In the genomic region with DNA sequence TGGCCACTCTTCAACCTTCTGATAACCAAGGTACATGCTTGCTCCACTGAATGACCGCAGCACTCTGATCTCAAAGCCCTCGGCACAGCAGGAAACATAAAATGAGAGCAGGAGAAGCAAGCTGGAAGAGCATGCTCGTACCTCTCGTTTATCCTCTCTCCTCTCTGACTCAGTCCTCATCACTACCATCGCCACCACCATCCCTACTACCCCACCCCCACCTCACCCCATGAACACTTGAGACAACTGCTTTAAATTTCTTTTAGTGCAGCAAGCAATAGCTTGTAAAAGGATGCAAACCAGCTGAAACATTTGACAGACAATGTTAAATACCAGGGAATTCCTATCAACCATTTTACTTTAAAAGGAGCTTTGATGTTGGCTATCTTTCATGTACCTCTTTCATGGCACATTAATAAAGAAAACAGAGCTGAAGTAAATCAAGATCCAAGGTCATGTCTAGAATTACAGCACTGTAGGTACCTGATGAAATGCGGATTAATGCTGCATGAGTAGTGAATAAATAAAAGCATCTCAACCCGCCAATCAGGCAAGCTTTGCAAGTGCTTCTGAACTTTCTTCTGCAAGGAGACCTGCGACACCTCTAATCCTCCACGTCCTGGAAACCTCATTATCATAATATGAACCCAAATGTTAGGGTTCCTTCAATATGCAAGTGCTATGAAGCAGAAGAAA, we compare ENCODE assay signal across 20 mouse cellular contexts. TPM values are rescaled to one million over a fixed set of nuclear protein-coding genes. Genes with fewer than 3 reads are reported as not detected.
DNase-seq lines count a peak whose midpoint lies in the region; ATAC-seq and TF ChIP-seq lines count a peak whose summit lies in the region.
"Had no signal": no experiment of that assay in that cellular context is flagged by ENCODE, and none has a peak within 500 bp of the region (broad histone marks: within the 10 kb centered on the region; RNA-seq: fewer than 3 reads in every experiment).

No protein-coding gene starts in this region.

- no peak overlapping the region for H3K4me3 ChIP-seq in forebrain, embryonic 11.5 days (ENCODE audit: low read depth, low read length)
- H3K4me3 ChIP-seq in forebrain, embryonic 16.5 days (replicated peaks; ENCODE audit: low read length) = no peak overlapping the region
- no peak overlapping the region for H3K4me3 ChIP-seq in kidney, embryonic 15.5 days (replicated peaks)
- no peak overlapping the region for H3K4me3 ChIP-seq in embryonic facial prominence, embryonic 12.5 days
- H3K4me3 ChIP-seq in liver, embryonic 12.5 days = no peak overlapping the region
- H3K4me3 ChIP-seq: heart, adult 2 months; heart, embryonic 15.5 days; hindbrain, embryonic 13.5 days; intestine, embryonic 15.5 days had no signal

- H3K9ac ChIP-seq in forebrain, embryonic 11.5 days (ENCODE audit: low read length) = no peak overlapping the region
- no peak overlapping the region for H3K9ac ChIP-seq in forebrain, embryonic 16.5 days (replicated peaks; ENCODE audit: low read depth, low read length)
- H3K9ac ChIP-seq in kidney, embryonic 15.5 days = no peak overlapping the region
- H3K9ac ChIP-seq in embryonic facial prominence, embryonic 12.5 days = no peak overlapping the region
- H3K9ac ChIP-seq in liver, embryonic 12.5 days = no peak overlapping the region
- H3K9ac ChIP-seq: heart, embryonic 15.5 days; hindbrain, embryonic 13.5 days; intestine, embryonic 15.5 days had no signal

- no peaks in the 10 kb centered on the region for H3K27me3 ChIP-seq in forebrain, embryonic 11.5 days (ENCODE audit: control insufficient read depth, insufficient read depth, low read length)
- no peaks in the 10 kb centered on the region for H3K27me3 ChIP-seq in forebrain, embryonic 16.5 days (replicated peaks; ENCODE audit: control insufficient read depth, insufficient read depth, low read length)
- H3K27me3 ChIP-seq in kidney, embryonic 15.5 days = no peaks in the 10 kb centered on the region
- H3K27me3 ChIP-seq in embryonic facial prominence, embryonic 12.5 days = no peaks in the 10 kb centered on the region
- H3K27me3 ChIP-seq in liver, embryonic 12.5 days (replicated peaks) = no peaks in the 10 kb centered on the region
- H3K27me3 ChIP-seq: heart, embryonic 15.5 days; hindbrain, embryonic 13.5 days; intestine, embryonic 15.5 days had no signal

- no peaks in the 10 kb centered on the region for H3K36me3 ChIP-seq in forebrain, embryonic 11.5 days (ENCODE audit: control insufficient read depth, insufficient read depth, low read length)
- no peaks in the 10 kb centered on the region for H3K36me3 ChIP-seq in forebrain, embryonic 16.5 days (ENCODE audit: control insufficient read depth, insufficient read depth)
- peaks cover 2% of the 10 kb centered on the region for H3K36me3 ChIP-seq in kidney, embryonic 15.5 days
- H3K36me3 ChIP-seq in embryonic facial prominence, embryonic 12.5 days = no peaks in the 10 kb centered on the region
- H3K36me3 ChIP-seq in liver, embryonic 12.5 days = peaks cover 17% of the 10 kb centered on the region
- H3K36me3 ChIP-seq: heart, embryonic 15.5 days; hindbrain, embryonic 13.5 days; intestine, embryonic 15.5 days had no signal

- TF ChIP-seq CTCF in brain, embryonic 14.5 days (IDR thresholded peaks at IDR 0.05; ENCODE audit: borderline replicate concordance, extremely low read depth, insufficient read depth, insufficient read length) = no peak

- peak overlapping the region; percentile 31; the same call in 1 of the 2 replicates for H3K27ac ChIP-seq in forebrain, embryonic 11.5 days (ENCODE audit: low read depth, low read length)
- H3K27ac ChIP-seq in forebrain, embryonic 16.5 days (ENCODE audit: low read length) = no peak overlapping the region
- no peak overlapping the region for H3K27ac ChIP-seq in kidney, embryonic 15.5 days
- H3K27ac ChIP-seq in embryonic facial prominence, embryonic 12.5 days = peak overlapping the region; percentile 41; the same call in 1 of the 2 replicates
- H3K27ac ChIP-seq in liver, embryonic 12.5 days = no peak overlapping the region
- H3K27ac ChIP-seq: heart, adult 2 months; heart, embryonic 15.5 days; hindbrain, embryonic 13.5 days; hindbrain, postnatal 0 days; intestine, embryonic 15.5 days had no signal

- no peak for DNase-seq in forebrain, embryonic 11.5 days (ENCODE audit: low spot score)
- no peak for DNase-seq in kidney, postnatal 36 days
- peak; percentile 44 for DNase-seq in brain, embryonic 14.5 days (ENCODE audit: low read depth)
- no peak for DNase-seq in ovary, postnatal 10 days (ENCODE audit: low spot score)
- DNase-seq: adrenal gland, adult 2 months; adrenal gland, postnatal 25 days; cerebellum, adult 2 months; cerebellum, postnatal 10 days; gastrocnemius, postnatal 10 days; heart, adult 2 months; heart, postnatal 14 days had no signal

- peaks cover 4% of the 10 kb centered on the region for H3K4me1 ChIP-seq in forebrain, embryonic 11.5 days (replicated peaks; ENCODE audit: control insufficient read depth, insufficient read depth, low read length)
- peaks cover 8% of the 10 kb centered on the region; the same call in 1 of the 2 replicates for H3K4me1 ChIP-seq in forebrain, embryonic 16.5 days (replicated peaks; ENCODE audit: control insufficient read depth, insufficient read depth, low read length)
- peaks cover 8% of the 10 kb centered on the region; the same call in 1 of the 2 replicates for H3K4me1 ChIP-seq in kidney, embryonic 15.5 days
- peaks cover 8% of the 10 kb centered on the region; the same call in 1 of the 2 replicates for H3K4me1 ChIP-seq in embryonic facial prominence, embryonic 12.5 days
- H3K4me1 ChIP-seq in liver, embryonic 12.5 days = peaks cover 10% of the 10 kb centered on the region
- H3K4me1 ChIP-seq: heart, embryonic 15.5 days; hindbrain, embryonic 13.5 days; intestine, embryonic 15.5 days had no signal

- ATAC-seq in forebrain, embryonic 11.5 days (replicated peaks; ENCODE audit: low FRiP score) = peak; percentile 76
- ATAC-seq in forebrain, embryonic 16.5 days = no peak
- peak; percentile 79 for ATAC-seq in kidney, embryonic 15.5 days (replicated peaks; ENCODE audit: low FRiP score)
- ATAC-seq in embryonic facial prominence, embryonic 12.5 days (ENCODE audit: insufficient number of reproducible peaks, insufficient read depth, low FRiP score, low TSS enrichment) = no peak
- no peak for ATAC-seq in liver, embryonic 12.5 days
- ATAC-seq: hindbrain, postnatal 0 days; intestine, embryonic 15.5 days had no signal

- WGBS in forebrain, embryonic 11.5 days = 31% methylated on average over 9 of the region's 9 CpGs
- 16% methylated on average over 9 of the region's 9 CpGs for WGBS in forebrain, embryonic 16.5 days
- 23% methylated on average over 9 of the region's 9 CpGs for WGBS in kidney, embryonic 15.5 days
- 47% methylated on average over 9 of the region's 9 CpGs for WGBS in embryonic facial prominence, embryonic 12.5 days
- whole genome bisulfite sequencing in liver, embryonic 12.5 days (ENCODE audit: insufficient replicate concordance) = 77% methylated on average over 9 of the region's 9 CpGs

- no peak for TF ChIP-seq POLR2A in brain, embryonic 14.5 days (IDR thresholded peaks at IDR 0.05; ENCODE audit: borderline replicate concordance, extremely low read depth, insufficient read depth, insufficient read length, poor library complexity, severe bottlenecking)

- 0 out of 2 replicates have a peak overlapping the region, but pooled peaks have one; percentile 5 for H3K4me2 ChIP-seq in forebrain, embryonic 11.5 days (ENCODE audit: low read depth, low read length, severe bottlenecking)
- no peak overlapping the region for H3K4me2 ChIP-seq in forebrain, embryonic 16.5 days (ENCODE audit: low read length)
- no peak overlapping the region for H3K4me2 ChIP-seq in kidney, embryonic 15.5 days
- H3K4me2 ChIP-seq in embryonic facial prominence, embryonic 12.5 days (replicated peaks) = no peak overlapping the region
- no peak overlapping the region for H3K4me2 ChIP-seq in liver, embryonic 12.5 days
- H3K4me2 ChIP-seq: heart, embryonic 11.5 days; heart, embryonic 15.5 days; hindbrain, embryonic 13.5 days; intestine, embryonic 15.5 days had no signal

- no peaks in the 10 kb centered on the region for H3K9me3 ChIP-seq in forebrain, embryonic 11.5 days (ENCODE audit: control insufficient read depth, low read length)
- no peaks in the 10 kb centered on the region for H3K9me3 ChIP-seq in forebrain, embryonic 16.5 days (ENCODE audit: control insufficient read depth, low read length)
- H3K9me3 ChIP-seq in kidney, embryonic 15.5 days (replicated peaks) = no peaks in the 10 kb centered on the region
- H3K9me3 ChIP-seq in embryonic facial prominence, embryonic 12.5 days = no peaks in the 10 kb centered on the region
- no peaks in the 10 kb centered on the region for H3K9me3 ChIP-seq in liver, embryonic 12.5 days (replicated peaks)
- H3K9me3 ChIP-seq: heart, embryonic 15.5 days; hindbrain, embryonic 13.5 days; intestine, embryonic 15.5 days had no signal

RNA-seq across cellular contexts. Expression of a gene that starts 54.9 kb away (rescaled TPM):
- polyA plus RNA-seq in forebrain, embryonic 11.5 days (2014; fragmentation: Nextera tagmentation; extraction: Ambion mirVana) = 12.6 and 15.1 TPM in 2 replicates
- polyA plus RNA-seq in forebrain, embryonic 16.5 days (2015; fragmentation: Nextera tagmentation; extraction: Ambion mirVana) = 17.9 and 21.7 TPM in 2 replicates
- polyA plus RNA-seq in kidney, embryonic 15.5 days (2015; fragmentation: Nextera tagmentation; extraction: Ambion mirVana) = 21.0 and 21.7 TPM in 2 replicates
- polyA plus RNA-seq in brain, embryonic 14.5 days (2012; rRNA removed) = 10.2 and 12.0 TPM in 2 replicates
- 19.9 and 24.2 TPM in 2 replicates for polyA plus RNA-seq in embryonic facial prominence, embryonic 12.5 days (2016; fragmentation: Nextera tagmentation; extraction: Ambion mirVana)
- 12.2 and 12.6 TPM in 2 replicates for polyA plus RNA-seq in liver, embryonic 12.5 days (2016; fragmentation: Nextera tagmentation; extraction: Ambion mirVana)

Comparison
In these comparisons a context has a peak if more than half of its experiments do, and no peak if none do; other contexts are left out.
1. ATAC-seq: peak in forebrain, embryonic 11.5 days (single experiment) and kidney, embryonic 15.5 days (single experiment); none in forebrain, embryonic 16.5 days (single experiment), embryonic facial prominence, embryonic 12.5 days (single experiment) and liver, embryonic 12.5 days (single experiment).
2. H3K27ac ChIP-seq: peak in forebrain, embryonic 11.5 days (single experiment) and embryonic facial prominence, embryonic 12.5 days (single experiment); none in forebrain, embryonic 16.5 days (single experiment), kidney, embryonic 15.5 days (single experiment) and liver, embryonic 12.5 days (single experiment).